Mouse (Mus musculus) 3134 (cell line): ENCODE data around the gene Ywhah.

Source experiments
- DNase-seq: peaks from one replicate; pipeline ENCODE4 v3.0.0-alpha.2; 2011; ENCODE audit warnings: low spot score; ENCODE audit not compliant: insufficient read length; ENCODE audit errors: extremely low read depth

Ywhah gene

DNA sequence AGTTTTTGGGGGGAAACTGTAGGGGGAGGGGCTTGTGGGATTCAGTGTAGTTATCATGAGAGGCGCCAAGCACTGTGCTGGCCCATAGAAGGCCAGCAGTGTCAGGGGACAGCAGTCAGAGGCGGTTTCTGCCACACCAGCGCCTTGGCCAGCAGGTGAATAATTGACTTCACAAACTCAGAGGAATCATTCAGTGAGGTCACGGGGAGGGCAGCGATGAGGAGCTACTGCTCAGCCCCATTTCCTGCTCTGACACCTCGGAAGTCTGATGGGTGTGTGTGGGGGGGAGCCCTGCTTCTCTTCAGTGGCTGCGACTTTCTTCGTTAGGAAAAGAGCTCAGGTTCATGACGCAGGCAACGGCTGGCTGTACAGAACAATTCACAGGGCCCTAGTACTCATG, 24.8 kb downstream of the Ywhah start:
- DNase-seq, result no peak

DNA sequence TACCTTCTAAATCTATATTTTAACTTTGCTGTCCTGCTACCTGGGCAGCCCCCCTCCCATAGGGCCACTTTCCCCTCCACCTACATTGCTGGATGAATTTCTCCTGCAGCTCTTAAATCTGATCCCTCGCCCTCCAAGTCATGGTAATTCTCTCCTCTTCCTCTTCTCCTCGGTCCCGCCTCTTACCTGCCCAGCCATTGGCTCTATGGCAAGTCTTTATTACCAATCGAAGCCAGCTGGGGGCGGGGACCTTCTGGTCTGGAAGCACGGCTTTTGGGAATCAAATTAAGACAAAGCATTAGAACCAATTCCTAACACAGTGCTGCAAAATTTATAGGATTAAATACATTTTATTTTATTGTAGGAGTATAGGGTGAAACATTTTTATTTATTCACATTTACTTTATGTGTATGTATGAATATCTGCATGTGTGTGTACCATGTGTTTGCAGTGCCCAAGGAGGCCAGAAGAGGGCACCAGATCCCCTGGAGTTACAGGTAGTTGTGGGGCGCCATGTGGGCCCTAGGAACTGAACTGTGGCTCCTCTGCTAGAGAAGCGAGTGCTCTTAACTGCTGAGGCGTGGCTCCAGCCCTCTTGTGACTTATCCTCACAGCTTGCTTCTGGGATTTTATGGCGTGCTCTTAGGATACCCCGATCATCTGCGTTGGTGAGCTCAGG, 26.2 kb downstream of the Ywhah start:
- DNase-seq, result no peak

DNA sequence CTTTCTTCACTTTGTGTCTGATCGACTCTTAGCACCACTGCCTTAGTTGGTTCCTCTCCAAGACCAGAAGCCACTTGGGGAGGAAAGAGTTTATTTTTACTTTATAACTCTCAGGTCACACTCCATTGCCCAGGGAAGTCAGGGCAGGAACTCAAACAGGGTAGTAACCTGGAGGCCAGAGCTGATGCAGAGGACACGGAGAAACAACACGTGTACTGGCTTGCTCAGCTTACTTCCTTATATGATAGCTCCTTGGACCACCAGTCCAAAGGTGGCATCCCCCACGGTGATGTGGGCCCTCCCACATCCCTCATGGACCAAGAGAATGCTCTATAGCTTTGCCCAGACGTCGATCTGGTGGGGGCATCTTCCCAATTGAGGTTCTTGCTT, 26.7 kb downstream of the Ywhah start:
- DNase-seq, result no peak

DNA sequence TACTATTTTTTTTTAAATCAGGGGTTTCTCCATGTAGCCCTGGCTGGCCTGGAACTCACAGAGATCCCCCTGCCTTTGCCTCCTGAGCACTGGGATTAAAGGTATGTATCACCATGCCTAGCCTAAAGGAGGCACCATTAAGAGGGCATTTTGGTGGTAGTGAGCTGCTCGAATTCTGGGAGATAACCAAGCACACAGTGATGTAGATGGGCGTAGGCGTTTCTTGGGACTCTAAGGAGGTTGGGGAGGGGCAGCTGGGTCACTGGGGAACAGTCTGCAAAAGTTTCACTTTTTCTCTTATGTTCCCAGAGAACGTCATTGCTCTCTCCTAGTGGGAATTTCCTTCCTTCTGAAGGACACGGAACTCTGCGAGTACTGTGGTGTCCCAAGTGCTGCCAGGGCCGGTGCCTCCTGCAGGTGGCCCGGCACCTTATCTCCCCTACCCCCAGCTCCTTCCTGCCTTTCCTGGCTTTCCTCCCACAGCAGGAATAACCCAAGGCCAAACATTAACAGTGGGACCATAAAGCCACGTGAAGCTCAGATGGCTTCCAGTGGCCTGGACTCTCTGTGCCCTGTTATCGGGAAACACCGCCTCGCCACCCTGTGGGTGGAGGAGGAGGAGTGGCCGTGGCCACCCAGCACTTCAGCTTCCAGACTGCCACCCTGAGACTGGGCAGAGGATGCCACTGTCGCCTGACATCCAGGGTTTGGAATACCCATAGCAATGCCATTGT, 34.4 kb downstream of the Ywhah start:
- DNase-seq, result no peak

DNA sequence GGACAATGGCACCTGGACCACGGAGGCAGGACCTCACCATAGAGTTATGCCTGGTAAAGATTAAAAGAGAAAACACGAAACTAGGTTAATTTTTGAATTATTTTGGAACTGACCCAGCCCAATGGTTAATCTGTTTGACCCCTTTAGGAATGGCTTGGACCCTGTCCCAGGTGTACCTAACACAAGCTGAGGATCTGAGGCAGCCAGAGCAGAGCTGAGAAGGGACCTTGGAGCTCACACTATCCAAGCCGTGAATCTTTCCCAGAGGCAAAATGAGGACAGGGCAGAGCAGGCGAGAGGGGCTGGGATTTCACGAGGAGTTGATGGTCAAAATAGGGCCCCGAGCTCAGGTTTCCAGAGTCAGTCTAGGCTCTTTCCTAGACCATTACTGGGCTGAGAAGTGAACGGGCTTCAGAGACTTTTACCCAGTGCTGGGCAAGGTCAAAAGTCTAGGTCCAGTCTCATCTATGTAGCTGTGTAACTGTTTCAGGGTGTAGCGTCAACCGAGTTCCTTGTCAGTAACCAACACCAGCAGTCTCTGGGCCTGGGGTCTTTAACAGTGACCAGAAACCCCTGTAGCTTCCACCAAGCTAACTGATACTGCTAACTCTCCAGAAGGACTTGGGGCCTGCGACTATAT, 37.6 kb downstream of the Ywhah start:
- DNase-seq, result no peak

DNA sequence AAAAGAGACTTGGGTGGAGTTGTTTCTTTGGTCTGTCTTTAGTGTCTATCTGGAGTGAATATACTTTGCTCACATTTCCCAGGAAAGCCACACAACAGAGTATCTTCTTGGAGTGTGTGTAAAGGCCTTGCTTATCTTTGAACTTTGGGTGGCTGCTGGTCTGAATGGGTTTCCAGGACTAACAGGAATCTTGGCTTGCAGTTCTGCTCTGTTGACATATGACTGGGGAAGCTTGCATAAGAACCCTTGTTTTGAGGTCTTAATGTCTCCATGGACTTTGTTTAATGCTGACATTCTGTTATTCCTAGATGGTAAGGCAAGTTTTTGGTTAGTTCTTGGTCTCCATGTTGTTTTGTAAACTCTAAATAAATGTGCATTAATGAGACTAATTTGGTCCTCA, 51.5 kb downstream of the Ywhah start:
- no peak for DNase-seq

DNA sequence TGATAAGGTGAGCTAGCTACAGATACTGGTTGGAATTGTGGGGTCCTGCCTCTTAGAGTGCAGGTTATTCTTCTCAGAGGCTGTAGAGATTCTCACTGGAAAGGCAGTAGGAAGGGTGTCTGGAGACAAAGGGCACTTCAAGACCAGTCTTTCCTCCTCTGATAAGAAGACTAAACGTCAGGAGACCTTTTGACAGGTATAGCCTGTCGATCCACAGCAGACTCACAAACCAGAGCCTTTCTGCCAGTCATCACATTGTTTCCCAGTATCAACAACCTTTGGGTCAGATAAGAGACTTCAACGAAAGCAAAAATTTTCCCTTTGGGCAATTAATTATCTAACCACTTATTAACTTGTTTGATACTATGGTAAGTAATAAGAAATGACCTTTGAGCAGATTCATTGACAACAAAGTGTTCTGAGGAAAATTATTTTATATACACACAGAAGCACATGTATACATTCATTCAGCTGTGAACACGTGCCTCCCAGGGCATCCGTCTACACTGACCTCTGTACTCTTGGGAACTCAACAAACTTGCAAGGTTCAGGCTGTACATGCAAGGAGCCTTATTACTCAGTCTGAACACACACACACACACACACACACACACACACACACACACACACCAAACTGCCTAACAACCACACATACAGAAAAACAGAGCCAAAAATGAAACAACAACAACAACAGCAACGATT, 58.0 kb downstream of the Ywhah start:
- DNase-seq, result no peak
